Mouse (Mus musculus): ENCODE results near the gene Syce1l.
A peak's percentile ranks its signal among the peaks of the same experiment; 100 is the strongest.

Gene Syce1l

DNA sequence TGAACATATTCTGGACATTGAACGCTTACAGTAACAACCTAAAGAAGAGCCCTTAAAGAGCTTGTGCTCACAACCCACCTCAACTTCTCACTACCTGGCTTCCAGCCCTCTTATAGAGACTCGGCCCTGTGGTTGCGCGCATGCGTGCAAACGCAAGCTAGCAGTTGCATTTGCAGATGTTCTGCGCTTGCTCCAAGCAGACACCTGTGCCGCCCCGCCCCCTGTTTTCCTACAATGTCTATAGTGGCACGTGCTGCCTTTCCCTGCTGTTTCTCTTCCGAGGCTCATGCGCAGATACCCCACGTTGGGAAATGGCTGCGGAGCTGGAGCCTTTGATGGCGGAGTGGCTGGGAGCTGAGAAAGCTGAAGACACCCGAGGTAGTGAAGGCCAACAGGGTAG is at the start of gene Syce1l:
Syce1l (plus strand) TSS at position 288 of the 400 bp plus-strand sequence.
- DNase-seq: no peak

DNA sequence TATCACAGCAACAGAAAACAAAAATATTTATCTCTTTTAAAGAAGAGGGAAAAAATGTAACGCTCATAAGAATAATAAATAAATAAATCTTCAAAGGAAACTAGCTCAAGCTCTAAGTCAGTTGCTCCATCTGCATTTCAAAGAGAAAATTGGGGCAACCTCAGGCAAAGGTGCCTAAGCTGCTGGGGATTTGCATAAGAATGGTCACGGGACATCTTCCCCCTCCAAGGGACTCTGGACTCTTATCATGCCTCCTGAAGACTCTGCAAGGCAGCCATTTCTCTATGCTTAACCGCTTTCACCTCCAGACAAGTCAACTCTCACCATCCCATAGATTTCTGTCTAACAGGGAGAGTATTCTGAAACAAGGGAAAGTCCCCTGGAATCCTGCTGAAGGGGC is 44.6 kb upstream of the Syce1l start:
- no peak for DNase-seq

DNA sequence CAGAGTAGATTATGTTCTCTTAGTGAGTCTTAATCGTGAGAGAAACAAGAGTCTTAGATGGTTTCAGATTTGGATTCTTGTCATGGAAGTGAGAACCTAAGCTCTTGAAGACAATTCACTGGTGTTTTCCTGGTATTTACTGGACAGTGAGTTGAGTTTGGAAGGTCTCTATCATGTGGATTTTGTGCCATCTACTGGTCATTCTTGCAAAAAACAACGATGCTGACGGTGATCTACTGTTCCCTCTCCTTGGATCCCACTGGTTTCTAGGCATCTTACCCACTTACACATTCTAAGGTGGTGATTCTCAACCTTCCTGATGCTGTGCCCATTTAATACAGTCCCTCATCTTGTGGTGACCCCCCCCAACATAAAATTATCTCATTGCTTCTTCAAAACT is 10.4 kb upstream of the Syce1l start:
- DNase-seq: peak; percentile 35

DNA sequence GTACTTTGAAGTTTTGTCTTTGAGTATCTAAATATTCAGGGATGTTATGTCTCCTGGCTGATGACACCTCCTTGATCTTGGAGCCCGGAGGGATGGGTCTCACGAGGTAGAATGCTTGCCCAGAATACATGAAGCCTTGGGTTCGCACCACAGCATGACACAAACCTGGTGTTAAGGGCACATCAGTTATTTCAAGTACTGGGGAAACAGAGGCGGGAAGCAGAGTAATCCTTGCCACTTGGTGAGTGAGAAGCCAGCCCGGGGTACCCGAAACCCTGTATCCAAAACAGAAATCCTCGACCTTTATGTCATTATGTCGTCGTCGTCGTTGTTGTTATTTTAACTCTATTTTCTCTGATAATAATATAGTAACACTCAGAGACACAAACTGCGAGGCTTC is 8.9 kb upstream of the Syce1l start:
- DNase-seq: no peak

DNA sequence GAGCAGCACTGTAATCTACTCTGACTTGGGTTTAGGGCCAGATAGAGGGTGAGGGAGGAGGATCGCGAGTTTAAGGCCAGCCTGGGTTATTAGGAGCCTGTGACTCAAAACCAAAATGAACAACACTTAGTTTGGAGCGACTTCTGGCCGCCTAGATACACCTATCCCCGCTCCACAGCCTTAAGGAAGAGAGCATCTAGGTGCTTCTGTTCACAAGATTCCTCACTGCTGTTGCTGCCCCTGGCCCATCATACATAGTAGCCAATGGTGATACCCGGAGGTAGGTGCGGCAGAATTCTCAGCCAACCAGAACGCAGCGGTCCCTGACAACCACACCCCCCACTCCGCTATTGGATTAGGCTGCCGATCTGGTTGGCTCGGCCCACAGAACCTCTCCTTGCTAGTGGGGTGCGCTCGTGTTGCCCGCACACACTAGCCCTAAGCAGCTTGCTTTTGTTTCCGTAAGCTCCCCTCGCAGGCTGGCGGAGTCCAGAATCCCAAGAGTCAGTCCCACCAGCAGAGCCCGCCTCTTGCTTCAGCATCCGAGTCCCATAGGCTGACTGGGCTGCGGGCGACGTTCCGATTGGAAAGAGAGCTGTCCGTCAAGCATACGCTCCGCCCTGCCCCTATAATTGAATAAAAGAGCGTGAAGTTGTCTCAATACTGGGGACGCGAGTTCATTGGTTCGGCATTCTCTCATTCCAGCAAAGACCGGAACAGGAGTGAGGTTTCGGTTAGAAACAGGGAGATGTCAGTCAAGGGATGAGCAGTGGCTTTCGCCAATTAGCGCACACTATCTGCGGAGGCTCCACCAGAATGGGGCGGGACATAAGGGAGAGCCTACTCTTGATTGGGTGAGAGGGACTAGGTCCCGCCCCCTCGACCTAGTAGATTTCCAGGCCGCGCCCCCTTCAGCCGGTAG is 8.1 kb upstream of the Syce1l start, which contains the start of gene Mon1b:
Mon1b (plus strand) TSS at position 918 of the 922 bp plus-strand sequence.
- DNase-seq: peak; percentile 99

DNA sequence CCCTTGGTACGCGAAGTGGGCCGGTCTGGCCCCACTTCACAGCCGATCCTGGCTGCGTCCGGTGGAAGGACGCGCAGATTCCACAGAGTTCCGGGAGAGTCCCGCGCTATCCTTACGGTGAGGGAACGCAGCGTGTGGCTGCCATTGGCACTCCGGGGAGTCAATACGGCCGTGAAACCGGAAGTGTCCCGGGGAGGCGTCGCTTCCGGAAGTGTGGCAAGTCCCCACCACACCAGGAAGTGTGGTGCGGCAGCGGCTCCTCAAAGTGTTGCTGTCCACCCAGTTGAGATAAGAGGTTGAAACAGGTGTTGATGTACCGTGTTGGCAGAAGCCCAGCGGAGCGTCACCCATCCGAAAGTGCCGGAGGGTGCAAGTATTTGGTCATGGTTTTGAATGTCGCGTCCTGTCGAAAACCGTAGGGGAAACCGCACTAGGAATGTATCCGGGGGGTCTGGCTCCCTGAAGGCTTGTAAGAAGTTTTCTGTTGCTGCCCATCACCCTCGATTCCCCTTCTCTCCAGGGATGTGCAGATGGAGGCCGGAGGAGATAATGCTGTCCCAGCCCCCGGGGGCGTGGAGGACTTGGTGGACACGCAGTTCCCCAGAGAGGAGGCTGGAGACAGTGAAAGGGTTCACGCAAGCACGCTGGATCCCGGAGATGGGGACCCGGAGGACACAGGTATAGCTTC is 7.3 kb upstream of the Syce1l start:
- no peak for DNase-seq

DNA sequence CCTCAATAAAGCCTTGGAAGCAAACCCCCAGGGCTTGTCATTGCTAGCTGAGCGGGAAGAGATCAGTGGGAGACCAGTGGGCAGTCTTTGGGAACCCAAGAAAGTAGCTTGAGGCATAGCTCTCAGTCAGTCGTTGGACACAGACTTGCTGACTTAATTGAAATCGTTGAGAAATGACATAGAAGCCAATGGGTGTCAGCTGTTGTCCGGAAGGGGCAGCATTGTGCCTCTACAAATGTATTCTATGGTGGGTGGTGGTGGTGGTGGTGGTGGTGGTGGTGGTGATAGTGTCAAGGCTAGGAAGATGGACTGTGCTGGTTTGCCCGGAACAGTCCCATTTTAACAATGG is 6.8 kb upstream of the Syce1l start:
- DNase-seq: no peak

DNA sequence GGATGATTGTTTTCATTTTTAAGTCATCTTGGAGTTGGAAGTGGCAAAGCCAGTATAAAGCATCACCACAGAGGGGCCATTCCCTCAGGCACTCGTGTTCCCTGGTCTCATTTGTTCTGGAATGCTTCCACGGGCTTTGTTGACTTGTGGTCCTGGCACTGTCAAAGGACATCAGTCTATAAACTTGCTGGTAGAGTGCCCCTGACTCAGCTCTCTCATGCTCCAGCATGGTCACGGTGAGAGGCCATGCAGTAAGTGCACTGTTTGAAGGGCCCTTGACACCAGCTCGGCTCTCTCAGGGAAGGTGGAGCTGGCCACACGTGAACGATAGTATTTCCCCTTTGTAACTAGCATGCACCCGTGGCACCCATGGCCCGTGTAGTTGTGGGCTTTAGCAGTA is 2.7 kb upstream of the Syce1l start:
- DNase-seq: no peak

DNA sequence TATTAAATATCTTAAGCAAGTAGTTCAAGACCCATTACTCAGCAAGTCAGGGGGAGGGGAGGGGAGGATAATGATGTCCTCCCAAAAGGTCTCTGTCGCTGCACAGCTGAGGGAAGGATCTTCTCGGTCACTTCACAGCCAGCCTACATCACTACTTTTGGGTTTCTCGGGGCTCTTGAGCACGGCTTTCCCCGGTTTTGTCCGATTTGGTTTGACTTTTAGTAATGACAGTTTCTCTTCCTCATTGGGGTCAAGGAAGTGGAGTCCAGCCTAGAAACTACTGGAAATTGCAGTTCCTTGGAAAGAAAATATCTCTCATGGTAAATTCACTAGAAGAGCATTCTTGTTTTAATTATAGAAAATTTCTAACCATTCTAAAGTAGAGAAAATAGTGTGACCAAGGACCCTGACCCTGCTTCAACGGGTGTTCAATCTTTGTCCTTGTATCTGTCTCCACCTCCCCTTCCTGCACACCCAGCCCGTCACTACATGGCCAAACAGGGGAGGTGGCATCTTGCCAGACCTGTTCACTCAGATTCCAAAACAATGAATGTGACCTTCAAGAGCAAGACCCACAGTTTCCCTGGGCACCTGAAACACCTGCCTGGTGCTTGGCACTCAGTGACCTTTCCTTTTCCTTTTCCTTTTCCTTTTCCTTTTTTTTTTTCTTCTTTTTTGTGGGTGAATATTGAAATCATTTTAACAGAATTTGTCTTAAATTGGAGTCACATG is 632 bp downstream of the Syce1l start:
- DNase-seq: peak; percentile 21 to 43

DNA sequence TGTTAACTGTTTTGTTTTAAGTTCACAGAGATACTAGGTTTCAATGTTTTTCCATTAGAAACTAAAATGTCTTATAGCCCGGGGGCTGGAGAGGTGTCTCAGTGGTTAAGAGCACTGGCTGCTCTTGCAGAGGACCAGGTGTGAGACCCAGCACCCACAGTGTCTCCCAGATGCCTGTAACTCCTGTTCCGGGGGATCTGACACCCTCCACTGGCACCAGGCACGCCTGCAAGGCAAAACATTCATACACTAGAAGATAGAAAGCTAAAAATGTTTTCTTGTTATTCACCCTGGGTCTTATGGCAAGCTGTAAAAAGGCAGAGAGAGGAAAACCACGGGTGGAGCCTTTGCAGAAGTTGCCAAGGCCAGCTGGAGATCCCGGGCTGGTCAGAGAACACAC is 2.2 kb downstream of the Syce1l start:
- no peak for DNase-seq

DNA sequence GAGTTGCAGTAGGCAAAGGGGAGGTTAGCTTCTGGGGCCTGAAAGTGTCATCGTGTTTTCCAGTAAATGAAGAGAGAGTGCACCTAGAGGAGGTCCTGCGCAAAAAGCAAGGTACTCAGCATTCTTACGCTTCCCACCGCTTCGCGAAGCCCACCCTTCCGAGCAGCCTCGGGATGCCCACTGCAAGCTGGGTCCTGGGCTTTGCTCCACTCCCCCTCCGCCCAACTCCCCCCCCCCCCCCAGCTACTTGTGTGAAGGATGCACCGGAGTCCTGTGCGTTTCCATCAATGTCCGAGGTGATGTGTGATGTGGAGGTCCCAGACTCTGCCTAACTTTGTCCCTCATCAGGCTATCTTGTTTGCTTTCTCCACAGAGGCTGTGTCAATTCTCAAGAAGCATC is 9.4 kb downstream of the Syce1l start:
- DNase-seq: no peak

DNA sequence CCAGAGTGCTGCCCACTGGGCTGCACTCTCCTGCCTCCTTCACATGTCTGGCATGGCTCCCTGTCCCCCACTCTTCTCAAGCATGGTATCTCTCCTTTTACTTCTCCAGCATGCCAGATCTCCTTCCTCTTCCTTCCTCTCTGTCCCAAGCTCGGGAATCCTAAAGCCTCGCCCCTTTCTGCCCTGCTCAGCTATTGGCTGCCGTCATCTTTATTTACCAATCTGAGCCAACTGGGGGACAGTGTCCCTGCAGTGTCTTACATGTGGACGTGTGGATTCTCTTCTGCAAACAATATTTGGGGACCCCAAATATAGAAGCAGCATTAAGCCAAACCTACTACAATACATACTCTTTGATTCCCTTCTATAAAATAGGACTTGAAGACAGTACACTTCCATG is 10.1 kb downstream of the Syce1l start:
- no peak for DNase-seq

DNA sequence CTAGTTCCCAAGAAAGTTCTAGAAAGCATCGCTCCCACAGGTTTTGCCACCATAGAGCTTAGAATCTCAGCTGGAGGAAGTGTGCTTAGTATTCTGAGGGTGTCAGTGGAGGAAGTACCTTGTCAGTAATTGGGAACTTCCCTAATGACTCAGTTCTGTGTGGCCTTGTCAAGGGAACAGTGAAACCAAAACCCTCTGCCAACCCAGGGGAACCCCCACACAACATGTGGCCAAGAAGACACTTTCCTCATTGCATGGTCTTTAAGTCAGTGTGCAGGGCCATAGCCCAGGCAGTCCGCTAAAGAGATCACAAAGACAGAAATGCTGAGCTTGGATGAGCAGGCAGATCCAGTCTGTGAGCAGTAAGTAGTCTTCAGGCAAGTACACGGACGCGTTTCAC is 13.1 kb downstream of the Syce1l start:
- DNase-seq: no peak

DNA sequence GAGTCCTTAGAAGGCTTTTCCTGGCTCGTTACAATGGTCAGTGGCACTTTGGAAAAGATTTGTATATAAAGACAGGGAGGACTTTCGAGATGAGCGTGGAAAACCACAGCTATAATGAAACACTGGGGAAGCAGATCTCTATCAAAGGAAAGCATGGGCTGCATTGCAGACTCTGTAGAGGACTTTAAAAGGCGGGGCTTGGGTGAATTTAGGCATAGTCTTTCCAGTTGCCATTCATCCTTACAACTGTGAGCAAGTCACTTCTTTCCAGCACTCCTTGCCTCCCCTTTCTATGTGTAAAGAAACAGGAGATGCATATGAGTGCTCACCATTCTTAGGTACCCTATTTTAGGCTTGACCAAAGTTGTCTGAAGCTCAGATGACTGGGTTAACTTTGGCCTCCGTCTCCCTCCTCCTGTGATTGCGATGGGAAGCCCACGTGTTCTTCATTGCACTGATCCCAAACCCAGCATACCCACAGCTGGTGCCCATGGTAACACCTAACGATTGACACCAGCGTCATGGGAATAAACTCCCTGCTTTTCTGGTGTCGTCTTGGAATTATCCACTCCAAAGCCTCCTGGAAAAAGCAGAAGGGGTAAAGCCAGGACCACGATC is 13.8 kb downstream of the Syce1l start:
- DNase-seq: no peak

DNA sequence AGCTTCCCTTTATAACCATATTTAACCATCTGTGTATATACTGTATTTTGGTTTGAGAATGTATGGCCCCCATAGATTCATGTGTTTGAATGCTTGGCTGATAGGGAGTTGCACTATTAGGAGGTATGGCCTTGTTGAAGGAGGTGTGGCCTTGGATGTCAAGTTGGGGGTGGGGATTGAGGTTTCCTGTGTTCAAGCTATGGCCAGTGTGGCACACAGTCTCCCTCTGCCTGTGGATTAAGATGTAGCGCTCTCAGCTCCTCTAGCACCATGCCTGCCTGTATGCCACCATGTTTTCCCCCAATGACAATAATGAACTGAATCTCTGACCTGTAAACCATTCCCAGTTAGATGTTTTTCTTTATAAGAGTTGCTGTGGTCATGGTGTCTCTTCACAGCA is 17.1 kb downstream of the Syce1l start:
- no peak for DNase-seq

DNA sequence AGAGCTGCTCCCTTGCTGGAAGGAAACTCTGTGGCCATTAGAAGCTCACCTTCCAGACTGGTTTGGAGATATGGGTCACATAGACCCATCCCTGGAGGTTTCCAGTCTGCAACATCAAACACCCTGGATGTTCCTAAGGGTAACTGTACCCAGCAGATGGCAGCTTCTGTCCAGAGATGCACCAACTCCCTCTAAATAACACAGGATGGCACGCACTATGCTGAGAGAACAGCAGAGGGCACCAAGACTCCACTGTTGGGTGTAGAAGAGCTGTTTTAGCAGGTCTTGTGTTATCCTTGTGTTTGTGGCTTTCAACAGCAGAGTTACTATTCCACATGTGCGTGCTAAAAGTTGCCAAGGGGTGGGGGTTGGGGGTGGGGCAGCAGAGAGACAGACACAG is 21.5 kb downstream of the Syce1l start:
- DNase-seq: peak; percentile 63 to 85

DNA sequence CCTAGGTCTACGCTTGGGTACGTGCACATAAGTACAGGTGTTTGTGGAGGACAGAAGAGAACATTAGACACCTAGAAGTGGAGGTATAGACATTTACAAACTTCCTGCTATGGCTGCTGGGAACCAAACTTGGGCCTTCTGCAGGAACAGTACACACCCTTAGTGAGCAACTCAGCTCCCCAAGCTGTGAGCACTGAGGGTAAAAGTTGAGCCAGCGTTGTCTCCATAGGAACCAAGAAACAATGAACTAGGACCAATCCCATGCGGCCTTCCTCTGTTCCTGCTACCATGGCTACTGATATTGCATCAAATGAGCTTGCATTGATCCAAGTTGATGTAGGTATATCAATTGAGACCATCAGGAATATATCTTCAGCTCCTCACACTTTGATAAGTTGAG is 22.0 kb downstream of the Syce1l start:
- DNase-seq: no peak

DNA sequence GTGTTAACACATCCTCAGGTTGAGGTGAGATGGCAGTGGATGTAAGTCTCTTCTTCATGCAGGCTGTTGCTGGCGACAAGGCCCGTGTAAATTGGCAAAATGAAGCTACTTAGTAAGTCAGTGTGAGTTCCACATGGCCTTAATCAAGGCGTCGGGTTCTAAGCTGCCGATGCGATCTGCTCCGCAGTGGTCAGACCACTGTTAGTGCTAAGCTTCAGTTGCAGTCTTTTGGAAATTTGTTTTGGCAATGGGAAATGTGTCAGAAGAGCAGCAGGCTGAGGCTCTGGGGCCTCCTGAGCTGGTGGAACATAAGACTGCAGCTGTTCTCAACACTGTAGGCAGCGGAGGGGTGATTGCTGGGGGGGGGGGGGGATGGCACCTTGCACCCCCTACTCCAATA is 22.9 kb downstream of the Syce1l start:
- DNase-seq: no peak

DNA sequence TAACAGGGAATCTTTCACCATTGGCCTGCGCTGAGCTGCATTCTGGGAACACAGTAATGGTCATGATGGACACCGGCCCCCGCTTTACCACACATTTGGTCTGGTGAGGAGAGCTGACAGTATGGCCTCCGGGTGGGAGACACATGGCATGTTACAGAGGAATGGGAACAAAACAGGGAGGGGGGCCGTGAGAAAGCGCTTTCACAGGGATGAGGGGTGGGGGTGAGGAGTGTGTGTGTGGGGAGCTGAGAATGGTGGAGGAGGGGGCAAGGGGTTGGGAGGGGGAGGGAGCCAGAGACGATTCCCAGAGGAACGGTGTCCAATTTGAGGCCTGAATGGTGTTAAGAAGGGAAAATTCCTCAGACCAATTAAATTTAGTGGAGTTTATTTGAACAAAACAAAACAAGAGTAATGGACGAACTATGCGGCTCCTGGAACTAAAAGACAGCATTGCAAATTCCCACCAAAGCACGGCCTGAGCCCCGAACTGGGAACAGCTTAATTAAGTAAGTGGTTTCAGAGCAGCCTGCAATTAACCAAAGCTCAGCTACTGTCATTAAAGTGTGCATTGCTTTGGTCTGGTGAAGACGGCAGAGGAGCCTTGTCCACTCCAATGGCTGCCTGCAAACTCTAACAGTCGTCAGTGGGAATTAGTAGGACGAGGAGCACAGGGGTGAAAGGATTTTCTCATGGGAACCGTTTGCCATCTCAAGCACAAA is 23.9 kb downstream of the Syce1l start:
- DNase-seq: no peak

DNA sequence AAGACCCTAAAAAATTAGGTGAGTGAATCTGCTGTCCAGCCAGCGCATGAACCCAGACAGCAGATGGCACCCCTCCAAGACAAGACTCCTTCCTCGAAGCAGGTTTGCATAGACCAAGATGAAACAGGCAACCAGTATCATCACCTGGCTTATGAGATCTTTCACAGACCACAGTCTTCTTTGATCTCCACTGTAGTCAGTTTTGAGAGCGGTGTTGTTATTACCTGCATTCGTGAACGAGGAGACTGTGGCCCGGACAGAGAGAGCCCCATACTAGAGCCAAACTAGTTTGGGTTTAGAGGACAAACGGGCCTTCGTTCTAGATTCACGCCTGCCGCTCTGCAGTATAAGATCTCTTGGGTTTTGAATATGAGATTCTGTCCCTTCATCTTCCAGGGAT is 26.9 kb downstream of the Syce1l start:
- DNase-seq: no peak

DNA sequence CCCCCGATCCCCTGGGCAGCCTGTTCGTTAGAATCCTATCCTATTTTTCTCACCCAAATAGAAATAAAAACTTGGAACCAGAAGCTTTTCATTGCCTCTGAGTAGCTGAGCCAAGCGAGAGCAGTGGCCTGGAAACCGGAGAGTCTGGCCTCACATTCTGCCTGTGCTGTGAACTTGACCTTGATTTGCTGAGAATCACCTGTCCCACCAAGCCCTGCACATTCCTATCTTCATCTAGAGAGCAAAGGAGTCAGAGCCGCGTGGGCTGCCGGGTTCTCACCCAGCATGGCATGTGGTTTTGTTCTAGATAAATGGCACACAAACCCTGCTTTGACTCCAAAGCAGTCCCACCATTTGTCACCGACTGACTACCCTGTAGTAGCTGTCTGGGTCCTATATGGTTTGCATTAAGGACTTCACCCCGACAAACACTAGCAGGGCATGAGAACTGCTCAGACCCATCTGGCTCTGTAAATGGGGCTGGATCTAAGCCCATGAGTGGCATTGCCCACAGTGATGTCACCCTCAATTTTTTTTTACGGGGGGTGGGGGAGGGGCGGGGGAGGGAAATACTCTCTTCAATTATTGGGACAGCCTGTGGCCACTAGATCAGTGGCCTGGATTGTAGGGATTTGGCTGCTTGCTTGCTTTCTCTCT is 29.7 kb downstream of the Syce1l start:
- DNase-seq: no peak

DNA sequence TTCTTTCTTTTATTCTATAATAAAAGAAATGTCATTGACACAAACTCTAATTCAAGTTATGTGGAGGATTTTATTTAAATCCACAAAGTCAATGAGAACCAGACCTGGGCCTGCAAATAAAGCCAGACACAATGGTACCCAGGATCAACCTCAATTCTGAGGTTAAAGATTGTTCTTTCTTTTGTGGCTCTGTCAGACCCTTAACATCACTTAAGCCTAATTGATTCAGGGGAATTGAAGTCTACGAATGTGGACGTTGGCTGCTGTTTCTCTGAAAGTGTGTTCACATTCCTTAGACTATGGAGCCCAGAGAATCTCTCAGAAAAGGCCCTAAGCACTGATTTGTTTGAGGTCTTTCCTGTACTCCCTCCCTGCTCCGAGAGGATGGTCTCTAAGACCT is 30.3 kb downstream of the Syce1l start:
- no peak for DNase-seq
